Comparison of ENCODE assay signal across 27 mouse cellular contexts in the genomic region with DNA sequence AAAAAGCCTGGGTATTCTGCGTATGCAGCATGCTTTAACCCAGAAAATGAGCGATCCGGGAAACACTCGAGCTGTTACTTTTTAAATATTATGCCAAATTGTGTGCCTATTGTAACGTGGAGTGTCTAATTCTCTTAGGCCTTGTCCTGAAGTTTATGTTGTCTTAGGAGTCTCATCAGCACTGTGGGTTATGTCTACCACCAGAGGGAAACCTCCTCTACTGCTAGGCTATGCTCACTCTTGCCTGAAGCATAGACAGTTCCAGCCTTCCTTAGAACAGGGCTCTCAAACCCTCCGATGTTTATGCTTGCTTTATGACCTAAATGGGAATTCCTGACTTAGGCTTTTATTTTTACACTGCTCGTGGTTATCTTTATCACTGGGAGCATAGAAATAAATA.
A peak's percentile ranks its signal among the peaks of the same experiment; 100 is the strongest.
DNase-seq lines count a peak whose midpoint lies in the region; ATAC-seq and TF ChIP-seq lines count a peak whose summit lies in the region.
"Had no signal": no experiment of that assay in that cellular context is flagged by ENCODE, and none has a peak within 500 bp of the region (broad histone marks: within the 10 kb centered on the region; RNA-seq: fewer than 3 reads in every experiment).

No protein-coding gene starts in this region.

- no peaks in the 10 kb centered on the region for H3K27me3 ChIP-seq in hindbrain, postnatal 0 days (ENCODE audit: insufficient read depth, low read length)
- no peaks in the 10 kb centered on the region for H3K27me3 ChIP-seq in hindbrain, embryonic 10.5 days (ENCODE audit: insufficient read depth, poor library complexity, severe bottlenecking)
- H3K27me3 ChIP-seq: embryonic facial prominence, embryonic 13.5 days; forebrain, embryonic 12.5 days; limb, embryonic 13.5 days; liver, embryonic 13.5 days; lung, embryonic 15.5 days; neural tube, embryonic 15.5 days had no signal

- no peak for ATAC-seq in hindbrain, postnatal 0 days

- intact Hi-C loops in left cerebral cortex, adult 2 months (cut with DNase I): no loop called here

- WGBS in hindbrain, postnatal 0 days: 83% methylated on average over 7 of the region's 7 CpGs
- 89% methylated on average over 7 of the region's 7 CpGs for WGBS in hindbrain, embryonic 10.5 days

- H3K9me3 ChIP-seq in hindbrain, postnatal 0 days (ENCODE audit: low read length): no peaks in the 10 kb centered on the region
- H3K9me3 ChIP-seq in hindbrain, embryonic 10.5 days: no peaks in the 10 kb centered on the region
- H3K9me3 ChIP-seq: embryonic facial prominence, embryonic 13.5 days; forebrain, embryonic 12.5 days; limb, embryonic 13.5 days; liver, embryonic 13.5 days; lung, embryonic 15.5 days; midbrain, embryonic 10.5 days; neural tube, embryonic 15.5 days had no signal

- H3K36me3 ChIP-seq in hindbrain, postnatal 0 days (ENCODE audit: insufficient read depth, low read length): no peaks in the 10 kb centered on the region
- H3K36me3 ChIP-seq in hindbrain, embryonic 10.5 days: no peaks in the 10 kb centered on the region
- H3K36me3 ChIP-seq: embryonic facial prominence, embryonic 13.5 days; forebrain, embryonic 12.5 days; limb, embryonic 13.5 days; liver, embryonic 13.5 days; lung, embryonic 15.5 days; midbrain, embryonic 10.5 days; neural tube, embryonic 15.5 days had no signal

- no peak overlapping the region for H3K4me2 ChIP-seq in hindbrain, postnatal 0 days (ENCODE audit: low read depth, low read length)
- H3K4me2 ChIP-seq: embryonic facial prominence, embryonic 13.5 days; forebrain, embryonic 12.5 days; hindbrain, embryonic 14.5 days; limb, embryonic 13.5 days; liver, embryonic 13.5 days; lung, embryonic 15.5 days; neural tube, embryonic 15.5 days had no signal

- no peak overlapping the region for H3K4me3 ChIP-seq in hindbrain, postnatal 0 days (ENCODE audit: low read length)
- H3K4me3 ChIP-seq in hindbrain, embryonic 10.5 days: no peak overlapping the region
- H3K4me3 ChIP-seq in left cerebral cortex, adult 2 months: no peak overlapping the region
- H3K4me3 ChIP-seq: embryonic facial prominence, embryonic 13.5 days; erythroblast, embryonic 14.5 days; forebrain, embryonic 12.5 days; limb, embryonic 13.5 days; liver, embryonic 13.5 days; lung, embryonic 15.5 days; midbrain, embryonic 10.5 days; neural tube, embryonic 15.5 days had no signal

- peak; percentile 12 for DNase-seq in hindbrain, postnatal 0 days (ENCODE audit: low spot score)
- no peak for DNase-seq in hindbrain, embryonic 10.5 days (ENCODE audit: low spot score)
- no peak for DNase-seq in left cerebral cortex, adult 2 months (ENCODE audit: extremely low spot score in 1 of 2, low spot score in 2 of 2)
- DNase-seq in left cerebral cortex, adult 9 months (ENCODE audit: low spot score in 2 of 2): no peak
- DNase-seq in NIH3T3 (ENCODE audit: low read depth): peak; percentile 30
- peak; percentile 32 for DNase-seq in retina, postnatal 1 day
- no peak for DNase-seq in thymus, adult 18-20 months
- DNase-seq: adrenal gland, postnatal 14 days; B cell, adult 2 months; cerebellum, adult 8-10 months; cerebellum, postnatal 36 days; embryo, embryonic 11 days; gastrocnemius, postnatal 14 days; heart, postnatal 36 days; layer of hippocampus, postnatal 36 days; liver, embryonic 13.5 days; right cerebral cortex, postnatal 14 days; spleen, adult 18-20 months; thymus, postnatal 14 days had no signal

- no peak overlapping the region for H3K27ac ChIP-seq in hindbrain, postnatal 0 days
- H3K27ac ChIP-seq in hindbrain, embryonic 10.5 days: no peak overlapping the region
- H3K27ac ChIP-seq in left cerebral cortex, adult 2 months: no peak overlapping the region
- H3K27ac ChIP-seq: embryonic facial prominence, embryonic 13.5 days; forebrain, embryonic 12.5 days; hindbrain, embryonic 14.5 days; limb, embryonic 13.5 days; liver, embryonic 13.5 days; lung, embryonic 15.5 days; midbrain, embryonic 10.5 days; neural tube, embryonic 15.5 days had no signal

- peak; percentile 44 for TF ChIP-seq CTCF in hindbrain, postnatal 0 days (IDR thresholded peaks at IDR 0.05; ENCODE audit: low read depth)
- TF ChIP-seq CTCF in left cerebral cortex, adult 2 months (IDR thresholded peaks at IDR 0.05): peak; percentile 14

- no peak overlapping the region for H3K9ac ChIP-seq in hindbrain, postnatal 0 days (replicated peaks; ENCODE audit: low read length)
- H3K9ac ChIP-seq: embryonic facial prominence, embryonic 13.5 days; forebrain, embryonic 12.5 days; hindbrain, embryonic 14.5 days; limb, embryonic 13.5 days; liver, embryonic 13.5 days; lung, embryonic 15.5 days; neural tube, embryonic 15.5 days had no signal

- H3K4me1 ChIP-seq in hindbrain, postnatal 0 days (ENCODE audit: insufficient read depth, low read length): no peaks in the 10 kb centered on the region
- H3K4me1 ChIP-seq in hindbrain, embryonic 10.5 days (replicated peaks): 0 out of 2 replicates have a peak, but pooled peaks cover 4% of the 10 kb centered on the region
- H3K4me1 ChIP-seq: embryonic facial prominence, embryonic 13.5 days; liver, embryonic 13.5 days; lung, embryonic 15.5 days; neural tube, embryonic 15.5 days had no signal

Comparison
In these comparisons a context has a peak if more than half of its experiments do, and no peak if none do; other contexts are left out.
1. DNase-seq: peak in hindbrain, postnatal 0 days (single experiment), NIH3T3 (single experiment) and retina, postnatal 1 day (single experiment); none in hindbrain, embryonic 10.5 days (single experiment), left cerebral cortex, adult 2 months (0 of 2), left cerebral cortex, adult 9 months (0 of 2) and thymus, adult 18-20 months (0 of 2).